Mouse (Mus musculus) cerebellum, adult 9-10 months (tissue): ENCODE measurements at regions not wholly inside any gene's neighbourhood (a gene's known extent, or its start where the extent isn't known, plus 50 kb on each side); places are given as distances from the start of the nearest gene placed in this dataset.

Experiments used
- DNase-seq: peaks from one replicate; pipeline ENCODE4 v3.0.0; 2022

DNA sequence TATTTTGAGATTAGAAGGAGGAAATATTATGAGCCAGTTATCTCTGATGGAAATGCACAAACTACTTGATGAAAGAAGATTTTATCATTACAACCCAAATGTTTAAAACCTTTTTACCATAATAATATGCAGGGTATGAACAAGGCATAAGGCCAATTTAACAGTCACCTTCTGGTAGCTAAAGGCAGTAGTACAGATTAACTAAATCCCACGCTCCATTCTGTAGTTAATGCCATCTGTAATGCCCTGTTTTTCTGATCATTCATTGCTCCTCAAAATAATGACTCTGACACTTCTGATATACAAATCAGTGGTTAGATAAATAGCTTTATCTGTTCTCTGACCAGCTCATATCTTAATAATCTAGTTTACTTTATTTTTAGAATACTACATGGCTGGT lies 987.8 kb downstream of the Pcdh7 start:
- no peak for DNase-seq

DNA sequence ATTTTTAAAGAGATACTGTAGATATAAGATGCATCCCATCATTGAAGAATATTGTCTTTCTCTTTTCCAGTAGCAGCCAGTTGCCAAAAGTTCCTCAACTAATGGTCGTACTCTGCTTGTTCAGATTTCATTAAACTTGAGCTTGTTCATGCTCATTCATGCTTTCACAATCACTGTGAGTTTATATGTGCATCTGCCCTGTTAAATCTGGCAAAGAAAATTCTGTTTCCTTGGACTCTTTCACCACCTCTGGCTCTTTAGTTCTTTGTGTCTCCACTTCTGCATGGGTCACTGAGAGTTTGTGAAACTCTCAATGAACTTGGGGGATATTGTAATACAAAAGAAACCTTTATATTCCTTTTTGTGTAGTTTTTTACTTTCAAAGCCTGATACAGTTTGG lies 994.6 kb downstream of the Pcdh7 start:
- DNase-seq = no peak

- no peak for DNase-seq
These were observed 1015.6 kb downstream of the Pcdh7 start for GRCm38 (mm10) chr5:58733366-58733765.

GRCm38 (mm10) chr5:58733961-58734360 lies 1016.2 kb downstream of the Pcdh7 start:
- DNase-seq = no peak

GRCm38 (mm10) chr5:58736610-58737009 lies 1018.8 kb downstream of the Pcdh7 start:
- DNase-seq = peak; percentile 35

GRCm38 (mm10) chr5:58737264-58737883 lies 1019.6 kb downstream of the Pcdh7 start:
- no peak for DNase-seq

GRCm38 (mm10) chr5:58738041-58738440 lies 1020.3 kb downstream of the Pcdh7 start:
- DNase-seq = no peak

DNA sequence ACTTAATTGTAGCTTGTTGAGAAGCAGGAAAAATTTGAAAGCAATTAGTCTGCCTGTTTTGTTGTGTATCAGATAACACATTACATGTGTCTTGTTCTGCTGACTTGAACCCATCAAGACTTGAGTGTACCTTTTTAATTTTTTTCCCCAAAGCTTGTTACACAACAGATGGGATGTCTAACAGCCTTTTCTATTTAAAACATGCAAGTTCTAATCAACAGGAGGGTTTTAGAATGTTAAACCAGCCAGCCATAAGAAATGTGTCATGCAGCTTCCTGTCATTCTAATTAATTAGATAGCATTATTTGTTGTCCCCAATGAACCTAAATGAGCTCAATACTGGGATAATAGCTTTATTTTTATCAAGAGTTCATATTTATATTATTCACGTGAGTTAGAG lies 1023.0 kb downstream of the Pcdh7 start:
- DNase-seq = no peak

DNA sequence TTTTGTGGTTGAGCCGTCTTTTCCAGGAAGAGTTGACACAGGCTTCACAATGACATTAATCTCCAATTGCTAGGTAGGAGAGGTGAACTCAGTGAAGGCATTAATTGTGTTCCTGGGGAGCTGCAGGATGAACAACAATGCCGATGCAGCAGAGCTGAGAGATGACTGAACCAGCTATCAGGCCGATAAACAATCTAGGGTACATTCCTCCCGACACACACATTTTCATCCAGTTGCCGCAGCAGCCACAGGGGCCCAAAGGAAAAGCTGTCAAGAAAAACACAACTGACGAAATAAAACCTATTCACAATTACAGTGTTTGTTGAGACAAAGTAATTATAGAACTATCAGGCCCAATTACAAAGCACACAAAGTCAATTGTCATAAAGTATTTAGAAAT lies 1029.9 kb downstream of the Pcdh7 start:
- no peak for DNase-seq

DNA sequence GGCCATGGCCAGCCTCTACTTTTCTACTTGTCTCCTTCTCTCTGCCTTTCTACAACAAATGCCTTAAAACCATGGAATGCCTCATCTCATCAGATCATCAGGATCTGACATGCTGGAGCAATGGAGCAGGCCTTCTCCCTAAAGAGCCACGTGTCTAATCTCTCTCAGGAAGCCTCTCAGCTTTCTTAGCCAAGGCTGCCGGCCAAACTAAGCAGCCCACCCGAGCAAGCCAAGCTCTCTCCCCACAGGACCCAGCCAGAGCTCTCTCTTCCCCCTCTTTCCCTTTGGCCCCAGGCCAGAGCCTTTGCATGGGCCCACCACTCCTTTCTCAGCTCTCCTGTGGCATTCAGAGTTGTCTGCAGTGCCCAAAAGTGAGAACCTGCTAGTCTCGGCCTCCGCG lies 1034.0 kb downstream of the Pcdh7 start:
- no peak for DNase-seq
